Mouse (Mus musculus): Measurements from ENCODE around the gene P2ry13.

DNA sequence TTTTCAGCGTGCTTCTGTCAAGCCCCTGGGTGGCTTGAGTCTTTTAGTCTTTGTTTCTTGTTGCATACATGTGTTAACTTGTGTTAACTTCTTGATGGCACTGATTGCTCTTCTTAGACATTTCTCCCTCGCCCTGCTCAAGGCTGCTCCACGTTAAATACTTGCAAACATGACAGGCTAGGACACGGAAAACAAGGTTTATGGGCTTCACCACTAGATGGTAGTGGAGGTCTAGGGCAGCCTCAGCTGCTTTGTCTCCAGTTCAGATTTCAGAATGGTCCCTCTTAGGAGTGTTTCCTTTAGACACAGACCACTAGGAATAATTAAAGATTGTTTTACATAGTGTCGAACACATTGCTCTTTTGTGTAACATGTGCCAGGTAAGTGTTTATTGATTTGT is 35.4 kb downstream of the P2ry13 start:
- TF ChIP-seq CTCF (IDR thresholded peaks at IDR 0.05; ENCODE audit: insufficient read depth, low read depth, low read length) (no peak), POLR2A (IDR thresholded peaks at IDR 0.05; ENCODE audit: insufficient read depth, low read depth, low read length) (no peak)
